Mouse (Mus musculus) myocyte (in vitro differentiated cells): ENCODE results near the gene Samd3. TPM values are rescaled to one million over a fixed set of nuclear protein-coding genes. Genes with fewer than 3 reads are reported as not detected.

Experiments used
- H3K27me3 ChIP-seq: one replicate; pipeline ENCODE4 v1.6.1; 2011; ENCODE audit not compliant: control insufficient read depth, insufficient read depth, insufficient read length
- H3K36me3 ChIP-seq: one replicate; pipeline ENCODE4 v1.6.1; 2011; ENCODE audit not compliant: control insufficient read depth, insufficient read depth
- H3K4me2 ChIP-seq: one replicate; pipeline ENCODE4 v1.6.1; 2011; ENCODE audit warnings: low read depth, control low read depth
- H3K4me3 ChIP-seq: one replicate; pipeline ENCODE4 v1.5.1; 2011; ENCODE audit warnings: mild to moderate bottlenecking, control low read depth, moderate library complexity
- H3K79me2 ChIP-seq: one replicate; pipeline ENCODE4 v1.6.1; 2011; ENCODE audit not compliant: control insufficient read depth, insufficient read depth
- H3ac ChIP-seq: one replicate; pipeline ENCODE4 v1.6.1; 2011; ENCODE audit not compliant: control insufficient read depth, insufficient read length
- CEBPB ChIP-seq: IDR thresholded peaks from 2 replicates; pipeline ENCODE4 v1.6.1; 2011; ENCODE audit warnings: mild to moderate bottlenecking, moderate library complexity; ENCODE audit not compliant: poor library complexity, insufficient read depth, severe bottlenecking
- E2F4 ChIP-seq: IDR thresholded peaks from one replicate; pipeline ENCODE4 v1.6.1; 2011; ENCODE audit warnings: mild to moderate bottlenecking, control low read depth, moderate library complexity; ENCODE audit not compliant: insufficient read depth
- MAX ChIP-seq: IDR thresholded peaks from one replicate; pipeline ENCODE4 v1.6.1; 2011; ENCODE audit warnings: low read depth, mild to moderate bottlenecking, control low read depth
- MYOD1 ChIP-seq, 3 experiments: IDR thresholded peaks; one replicate each; pipeline ENCODE4 v1.6.1; 2011; ENCODE audit warnings: control low read depth in 2 of 3, low read depth in 2 of 3, mild to moderate bottlenecking in 2 of 3, moderate library complexity in 1 of 3; ENCODE audit not compliant: insufficient read length in 2 of 3, control insufficient read depth in 1 of 3
- MYOG ChIP-seq, 3 experiments: IDR thresholded peaks; one replicate each; pipeline ENCODE4 v1.6.1; 2011; ENCODE audit warnings: control low read depth in 2 of 3, low read depth in 2 of 3, mild to moderate bottlenecking in 2 of 3; ENCODE audit not compliant: insufficient read length in 2 of 3, control insufficient read depth in 1 of 3, insufficient read depth in 1 of 3
- POLR2A ChIP-seq: IDR thresholded peaks from one replicate; pipeline ENCODE4 v1.6.1; 2011; ENCODE audit warnings: low read depth, mild to moderate bottlenecking, control low read depth, moderate library complexity; ENCODE audit not compliant: insufficient read length
- POLR2AphosphoS2 ChIP-seq: IDR thresholded peaks from one replicate; pipeline ENCODE4 v1.6.1; 2011; ENCODE audit warnings: low read depth, control low read depth; ENCODE audit not compliant: insufficient read length
- REST ChIP-seq: IDR thresholded peaks from one replicate; pipeline ENCODE4 v1.6.1; 2011; ENCODE audit warnings: mild to moderate bottlenecking, control low read depth, moderate library complexity; ENCODE audit not compliant: insufficient read depth, insufficient read length
- SRF ChIP-seq: IDR thresholded peaks from one replicate; pipeline ENCODE4 v1.6.1; 2011; ENCODE audit warnings: low read depth; ENCODE audit not compliant: control insufficient read depth, insufficient read length
- TCF12 ChIP-seq: IDR thresholded peaks from one replicate; pipeline ENCODE4 v1.6.1; 2011; ENCODE audit warnings: mild to moderate bottlenecking, control low read depth; ENCODE audit not compliant: poor library complexity, insufficient read depth, severe bottlenecking
- TCF3 ChIP-seq: IDR thresholded peaks from one replicate; pipeline ENCODE4 v1.6.1; 2011; ENCODE audit warnings: low read depth, control low read depth; ENCODE audit not compliant: insufficient read length
- polyA plus RNA-seq: library from polyadenylated mRNA; unstranded; fragments of >200 nt; fragmentation: generic; extraction: Trizol; gene quantifications from one replicate; pipeline ENCODE4 v1.2.1, GENCODE M21; 2012; ENCODE audit warnings: missing spikeins

Gene Samd3
- polyA plus RNA-seq, 1 experiment = 0.06 TPM

GRCm38 (mm10) chr10:26249426-26250165 lies 20.1 kb downstream of the Samd3 start:
- Histone ChIP-seq H3ac (no peak overlapping the region), H3K4me3 (no peak overlapping the region), H3K36me3 (no peaks in the 10 kb centered on the region), H3K4me2 (peak overlapping the region; percentile 52), H3K27me3 (no peaks in the 10 kb centered on the region), H3K79me2 (no peaks in the 10 kb centered on the region)
- TF ChIP-seq TCF3 (no peak), MYOG (IDR thresholded peaks at IDR 0.05; ENCODE audit: control insufficient read depth in 1 of 3, insufficient read depth in 1 of 3, insufficient read length in 2 of 3, low read depth in 2 of 3) (no peak), CEBPB (no peak), POLR2AphosphoS2 (no peak), SRF (no peak), REST (no peak), MAX (no peak), E2F4 (no peak)

GRCm38 (mm10) chr10:26259908-26260307 lies 30.4 kb downstream of the Samd3 start:
- no peak for TF ChIP-seq POLR2AphosphoS2
- TF ChIP-seq MYOD1 (IDR thresholded peaks at IDR 0.05; ENCODE audit: control insufficient read depth in 1 of 3, insufficient read length in 2 of 3, low read depth in 2 of 3) = no peak
- no peak for TF ChIP-seq TCF12
- no peak for TF ChIP-seq TCF3
- TF ChIP-seq E2F4 = no peak
- TF ChIP-seq MYOG (IDR thresholded peaks at IDR 0.05; ENCODE audit: control insufficient read depth in 1 of 3, insufficient read depth in 1 of 3, insufficient read length in 2 of 3, low read depth in 2 of 3) = no peak
- H3K27me3 ChIP-seq = no peaks in the 10 kb centered on the region
- no peak overlapping the region for H3K4me2 ChIP-seq
- H3K79me2 ChIP-seq = no peaks in the 10 kb centered on the region
- no peak overlapping the region for H3ac ChIP-seq
- no peak overlapping the region for H3K4me3 ChIP-seq
- H3K36me3 ChIP-seq = no peaks in the 10 kb centered on the region

GRCm38 (mm10) chr10:26263744-26264459 lies 34.4 kb downstream of the Samd3 start:
- no peak for TF ChIP-seq MYOG (IDR thresholded peaks at IDR 0.05; ENCODE audit: control insufficient read depth in 1 of 3, insufficient read depth in 1 of 3, insufficient read length in 2 of 3, low read depth in 2 of 3)
- no peak overlapping the region for H3ac ChIP-seq

GRCm38 (mm10) chr10:26275414-26275813 lies 45.9 kb downstream of the Samd3 start:
- TF ChIP-seq TCF3 = no peak
- no peak for TF ChIP-seq POLR2AphosphoS2
- TF ChIP-seq CEBPB = 0 out of 2 replicates have a peak, but pooled peaks have one; percentile 33
- TF ChIP-seq SRF = no peak
- Histone ChIP-seq H3ac (no peak overlapping the region), H3K27me3 (no peaks in the 10 kb centered on the region), H3K4me3 (no peak overlapping the region), H3K4me2 (no peak overlapping the region), H3K79me2 (no peaks in the 10 kb centered on the region), H3K36me3 (no peaks in the 10 kb centered on the region)

More at GRCm38 (mm10) chr10:26263744-26264459, 34.4 kb downstream of the Samd3 start:
- H3K27me3 ChIP-seq = no peaks in the 10 kb centered on the region
- H3K4me2 ChIP-seq = no peak overlapping the region
- H3K36me3 ChIP-seq = no peaks in the 10 kb centered on the region
- no peaks in the 10 kb centered on the region for H3K79me2 ChIP-seq
- no peak overlapping the region for H3K4me3 ChIP-seq

- Histone ChIP-seq H3K27me3 (no peaks in the 10 kb centered on the region), H3ac (no peak overlapping the region), H3K79me2 (no peaks in the 10 kb centered on the region), H3K36me3 (no peaks in the 10 kb centered on the region), H3K4me3 (no peak overlapping the region), H3K4me2 (no peak overlapping the region)
- TF ChIP-seq TCF12 = no peak
- no peak for TF ChIP-seq MYOD1 (IDR thresholded peaks at IDR 0.05; ENCODE audit: control insufficient read depth in 1 of 3, insufficient read length in 2 of 3, low read depth in 2 of 3)
- TF ChIP-seq MYOG (IDR thresholded peaks at IDR 0.05; ENCODE audit: control insufficient read depth in 1 of 3, insufficient read depth in 1 of 3, insufficient read length in 2 of 3, low read depth in 2 of 3) = no peak
- TF ChIP-seq TCF3 = no peak
- TF ChIP-seq POLR2A = no peak
- TF ChIP-seq POLR2AphosphoS2 = no peak
- TF ChIP-seq E2F4 = no peak
- TF ChIP-seq CEBPB = no peak
Measured at GRCm38 (mm10) chr10:26280009-26280408, 50.5 kb downstream of the Samd3 start.
